Mouse (Mus musculus) spleen, adult 2 months (tissue): ENCODE results near the gene Aip.

Source experiments
- CTCF ChIP-seq: fragments of 200-500 bp; IDR thresholded peaks from 2 replicates; pipeline ENCODE4 v1.5.1; 2011; ENCODE audit warnings: mild to moderate bottlenecking, inconsistent platforms; ENCODE audit not compliant: insufficient read depth, insufficient read length, insufficient replicate concordance; ENCODE audit errors: extremely low read depth
- POLR2A ChIP-seq: fragments of 200-500 bp; IDR thresholded peaks from 2 replicates; pipeline ENCODE4 v1.6.1; 2011; ENCODE audit warnings: low read depth, low read length, inconsistent platforms

DNA sequence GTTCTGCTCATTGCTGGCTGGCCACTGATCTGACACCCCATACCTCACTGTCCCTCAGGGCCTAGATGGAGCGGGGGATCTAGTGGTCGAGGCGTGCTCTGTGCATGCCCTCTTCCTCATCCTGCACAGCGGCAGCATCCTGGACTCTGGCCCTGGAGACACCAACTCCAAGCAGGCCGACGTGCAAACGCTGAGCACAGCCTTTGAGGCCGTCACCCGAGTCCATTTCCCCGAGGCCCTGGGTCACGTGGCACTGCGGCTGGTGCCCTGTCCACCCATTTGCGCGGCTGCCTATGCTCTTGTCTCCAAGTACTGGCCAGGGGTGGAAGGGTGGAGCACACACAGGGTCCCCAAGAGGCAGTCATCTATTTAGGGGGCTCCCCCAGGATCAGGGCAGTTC is 19.0 kb downstream of the Aip start:
- TF ChIP-seq POLR2A (no peak), CTCF (no peak)
